Mouse (Mus musculus) G1E-ER4 (cell line): ENCODE data around the gene Igf1r. TPM values are rescaled to one million over a fixed set of nuclear protein-coding genes. Genes with fewer than 3 reads are reported as not detected.

ENCODE experiments used
- GATA1 ChIP-seq: IDR thresholded peaks from one replicate; pipeline ENCODE4 v1.8.0; 2012; ENCODE audit warnings: low read length, inconsistent platforms
- polyA plus RNA-seq: library from polyadenylated mRNA; stranded (reverse); fragments of >175 nt; gene quantifications from 2 replicates; pipeline ENCODE4 v1.2.3, GENCODE M21; 2012

Igf1r gene
- polyA plus RNA-seq, 1 experiment, result 7.9 TPM

GRCm38 (mm10) chr7:68250902-68251301, 298.3 kb downstream of the Igf1r start:
- TF ChIP-seq GATA1, result no peak

- no peak for TF ChIP-seq GATA1
Measured at GRCm38 (mm10) chr7:68257767-68258166, 305.1 kb downstream of the Igf1r start.

- TF ChIP-seq GATA1, result no peak
Measured at GRCm38 (mm10) chr7:68258326-68259150, 305.9 kb downstream of the Igf1r start.

GRCm38 (mm10) chr7:68259523-68260081, 307.0 kb downstream of the Igf1r start:
- TF ChIP-seq GATA1, result no peak

- TF ChIP-seq GATA1, result no peak
Measured at GRCm38 (mm10) chr7:68262612-68263200, 310.1 kb downstream of the Igf1r start.

GRCm38 (mm10) chr7:68263346-68264027, 310.9 kb downstream of the Igf1r start:
- TF ChIP-seq GATA1, result no peak

GRCm38 (mm10) chr7:68264028-68264453, 311.4 kb downstream of the Igf1r start, which contains the start of gene Pgpep1l:
Gene Pgpep1l, minus strand, starts transcription at chr7:68264233.
- no peak for TF ChIP-seq GATA1

- TF ChIP-seq GATA1, result no peak
Measured at GRCm38 (mm10) chr7:68264531-68264930, 311.9 kb downstream of the Igf1r start.

- no peak for TF ChIP-seq GATA1
Measured at GRCm38 (mm10) chr7:68265391-68265790, 312.8 kb downstream of the Igf1r start.

GRCm38 (mm10) chr7:68266691-68267090, 314.1 kb downstream of the Igf1r start:
- TF ChIP-seq GATA1, result no peak

GRCm38 (mm10) chr7:68270551-68270950, 317.9 kb downstream of the Igf1r start:
- no peak for TF ChIP-seq GATA1

- no peak for TF ChIP-seq GATA1
Measured at GRCm38 (mm10) chr7:68271816-68272215, 319.2 kb downstream of the Igf1r start.

GRCm38 (mm10) chr7:68272607-68273006, 320.0 kb downstream of the Igf1r start:
- no peak for TF ChIP-seq GATA1

GRCm38 (mm10) chr7:68273515-68273914, 320.9 kb downstream of the Igf1r start, which contains the start of gene Fam169b:
Gene Fam169b, plus strand, starts transcription at chr7:68273839.
- TF ChIP-seq GATA1, result no peak

- TF ChIP-seq GATA1, result no peak
Measured at GRCm38 (mm10) chr7:68274218-68274617, 321.6 kb downstream of the Igf1r start.

- TF ChIP-seq GATA1, result no peak
Measured at GRCm38 (mm10) chr7:68274951-68275350, 322.3 kb downstream of the Igf1r start.
